Mouse (Mus musculus) limb, embryonic 15.5 days (tissue): Measurements from ENCODE around the gene Meis3. TPM values are rescaled to one million over a fixed set of nuclear protein-coding genes. Genes with fewer than 3 reads are reported as not detected.

Experiments
- polyA plus RNA-seq: library from polyadenylated mRNA; unstranded; fragments of >200 nt; fragmentation: Nextera tagmentation; extraction: Ambion mirVana; gene quantifications from 2 replicates; pipeline ENCODE4 v1.2.1, GENCODE M21; 2015

Gene Meis3
- polyA plus RNA-seq, 1 experiment from 2014 or later, result 18.3 TPM

Other genes starting within 250 kb of the Meis3 start
- gene Nop53, start 229.0 kb upstream of the Meis3 start, polyA plus RNA-seq, result 196 and 208 TPM in 2 replicates
- gene Ehd2, start 207.5 kb upstream of the Meis3 start, polyA plus RNA-seq, result 62.8 and 71.1 TPM in 2 replicates
- 7.2 and 7.5 TPM in 2 replicates for gene Bicra, start 127.2 kb upstream of the Meis3 start, polyA plus RNA-seq
- 0.07 TPM in 1 of 2 replicates, not detected in the other for gene Zfp541, start 113.3 kb upstream of the Meis3 start, polyA plus RNA-seq
- gene Napa, start 76.6 kb upstream of the Meis3 start, polyA plus RNA-seq, result 238 and 277 TPM in 2 replicates
- gene Kptn, start 55.2 kb upstream of the Meis3 start, polyA plus RNA-seq, result 31.2 and 32.7 TPM in 2 replicates
- gene Slc8a2, start 45.3 kb upstream of the Meis3 start, polyA plus RNA-seq, result 0.08 and 0.14 TPM in 2 replicates
- 12.1 and 13.5 TPM in 2 replicates for gene Dhx34, start 46.9 kb downstream of the Meis3 start, polyA plus RNA-seq
- 0.17 and 0.26 TPM in 2 replicates for gene C5ar2, start 69.1 kb downstream of the Meis3 start, polyA plus RNA-seq
- gene C5ar1, start 84.5 kb downstream of the Meis3 start, polyA plus RNA-seq, result 5.3 and 5.4 TPM in 2 replicates
- gene Inafm1, start 98.5 kb downstream of the Meis3 start, polyA plus RNA-seq, result 23.9 and 28.1 TPM in 2 replicates
- gene Ccdc9, start 111.7 kb downstream of the Meis3 start, polyA plus RNA-seq, result 26.6 and 27.0 TPM in 2 replicates
- 6.4 and 7.0 TPM in 2 replicates for gene Bbc3, start 133.3 kb downstream of the Meis3 start, polyA plus RNA-seq
- gene Sae1, start 212.7 kb downstream of the Meis3 start, polyA plus RNA-seq, result 282 and 287 TPM in 2 replicates
- gene Zc3h4, start 225.8 kb downstream of the Meis3 start, polyA plus RNA-seq, result 12.3 and 14.1 TPM in 2 replicates